Mouse (Mus musculus) CH12.LX (cell line): ENCODE measurements around the gene Gnb1l. TPM values are rescaled to one million over a fixed set of nuclear protein-coding genes. Genes with fewer than 3 reads are reported as not detected.

Experiments
- DNase-seq: peaks from one replicate; pipeline ENCODE4 v3.0.0-alpha.2; 2013; ENCODE audit errors: extremely low read depth
- H3K27ac ChIP-seq: 2 replicates; pipeline ENCODE4 v1.5.1; 2012; ENCODE audit warnings: low read depth, mild to moderate bottlenecking, control low read depth, moderate library complexity; ENCODE audit not compliant: insufficient read depth
- H3K27me3 ChIP-seq: replicated peaks from 2 replicates; pipeline ENCODE3; 2012; ENCODE audit warnings: inconsistent platforms
- H3K36me3 ChIP-seq, 2 experiments: replicated peaks in 1 of 2; 2 replicates each; pipeline versions ENCODE3 to v1.6.1; 2012; ENCODE audit warnings: inconsistent platforms in 1 of 2, low read length in 1 of 2, mild to moderate bottlenecking in 1 of 2, mixed read lengths in 1 of 2, moderate library complexity in 1 of 2; ENCODE audit not compliant: control insufficient read depth in 1 of 2, insufficient read depth in 1 of 2
- H3K4me1 ChIP-seq, 2 experiments: 2 replicates each; pipeline ENCODE4 v1.6.1; 2012; ENCODE audit warnings: inconsistent platforms in 1 of 2, moderate library complexity in 1 of 2; ENCODE audit not compliant: insufficient read depth in 2 of 2, control insufficient read depth in 1 of 2
- H3K4me2 ChIP-seq: 2 replicates; pipeline ENCODE4 v1.6.1; 2012; ENCODE audit warnings: low read depth, mild to moderate bottlenecking, control low read depth; ENCODE audit not compliant: poor library complexity, insufficient read depth, severe bottlenecking
- H3K4me3 ChIP-seq, 3 experiments: fragments of 150-350 bp in 1 of 3; sonication (generic) in 1 of 3; replicated peaks in 1 of 3; 2 replicates each; pipeline versions ENCODE3 to v1.5.1; 2011 to 2012; ENCODE audit warnings: low read depth in 2 of 3, low read length in 2 of 3, mild to moderate bottlenecking in 2 of 3, moderate library complexity in 2 of 3, control low read depth in 1 of 3, improper control_type of control experiment in 1 of 3, inconsistent platforms in 1 of 3, mixed read lengths in 1 of 3; ENCODE audit not compliant: poor library complexity in 1 of 3
- H3K79me2 ChIP-seq: replicated peaks from 2 replicates; pipeline ENCODE4 v1.6.1; 2012; ENCODE audit warnings: mild to moderate bottlenecking, moderate library complexity; ENCODE audit not compliant: control insufficient read depth, poor library complexity, insufficient read depth, severe bottlenecking; ENCODE audit errors: extremely low read depth
- H3K9ac ChIP-seq: 2 replicates; pipeline ENCODE4 v1.6.1; 2012; ENCODE audit warnings: low read depth, mild to moderate bottlenecking, control low read depth, moderate library complexity; ENCODE audit not compliant: insufficient read depth
- H3K9me3 ChIP-seq: replicated peaks from 2 replicates; pipeline ENCODE3; 2012; ENCODE audit warnings: low read length, inconsistent platforms, mixed read lengths
- BHLHE40 ChIP-seq: IDR thresholded peaks from 2 replicates; pipeline ENCODE4 v1.6.1; 2011; ENCODE audit warnings: mild to moderate bottlenecking, low read depth, low read length, improper control_type of control experiment
- CHD2 ChIP-seq: IDR thresholded peaks from 2 replicates; pipeline ENCODE4 v1.6.1; 2011; ENCODE audit warnings: low read length, improper control_type of control experiment
- CTCF ChIP-seq, 2 experiments: IDR thresholded peaks in 1 of 2; conservative IDR thresholded peaks in 1 of 2; 2 replicates each; pipeline ENCODE4 v1.5.1; 2011 to 2012; ENCODE audit warnings: low read depth in 2 of 2, low read length in 2 of 2, improper control_type of control experiment in 1 of 2, inconsistent platforms in 1 of 2, mild to moderate bottlenecking in 1 of 2, moderate library complexity in 1 of 2
- E2F4 ChIP-seq: IDR thresholded peaks from 2 replicates; pipeline ENCODE4 v1.6.1; 2011; ENCODE audit warnings: low read depth, low read length, improper control_type of control experiment; ENCODE audit not compliant: insufficient replicate concordance
- ELF1 ChIP-seq: IDR thresholded peaks from 2 replicates; pipeline ENCODE4 v1.6.1; 2014; ENCODE audit warnings: low read depth, mild to moderate bottlenecking, inconsistent platforms, low read length, improper control_type of control experiment
- EP300 ChIP-seq: IDR thresholded peaks from 2 replicates; pipeline ENCODE4 v1.6.1; 2011; ENCODE audit warnings: low read length, improper control_type of control experiment
- GABPA ChIP-seq: IDR thresholded peaks from 2 replicates; pipeline ENCODE4 v1.6.1; 2012; ENCODE audit warnings: low read depth, low read length, improper control_type of control experiment, inconsistent platforms; ENCODE audit not compliant: insufficient replicate concordance
- IRF4 ChIP-seq: IDR thresholded peaks from 2 replicates; pipeline ENCODE4 v1.6.1; 2014; ENCODE audit warnings: low read depth, mild to moderate bottlenecking, inconsistent platforms, low read length, improper control_type of control experiment
- MAFK ChIP-seq: IDR thresholded peaks from 2 replicates; pipeline ENCODE4 v1.6.1; 2011; ENCODE audit warnings: low read length, improper control_type of control experiment; ENCODE audit not compliant: insufficient replicate concordance
- MAZ ChIP-seq: IDR thresholded peaks from 2 replicates; pipeline ENCODE4 v1.6.1; 2012; ENCODE audit warnings: low read depth, mild to moderate bottlenecking, inconsistent platforms, low read length, improper control_type of control experiment, moderate library complexity
- MYC ChIP-seq: IDR thresholded peaks from 2 replicates; pipeline ENCODE4 v1.6.1; 2011; ENCODE audit warnings: low read depth, mild to moderate bottlenecking, improper control_type of control experiment, low read length
- NELFE ChIP-seq: IDR thresholded peaks from 2 replicates; pipeline ENCODE4 v1.6.1; 2011; ENCODE audit warnings: low read depth, low read length, improper control_type of control experiment
- POLR2AphosphoS2 ChIP-seq: IDR thresholded peaks from 2 replicates; pipeline ENCODE4 v1.6.1; 2011; ENCODE audit warnings: low read depth, low read length, improper control_type of control experiment
- RAD21 ChIP-seq: IDR thresholded peaks from 2 replicates; pipeline ENCODE4 v1.6.1; 2011; ENCODE audit warnings: low read depth, mild to moderate bottlenecking, low read length, improper control_type of control experiment, moderate library complexity
- TBP ChIP-seq: conservative IDR thresholded peaks from 2 replicates; pipeline ENCODE4 v1.6.1; 2011; ENCODE audit warnings: low read depth, low read length, improper control_type of control experiment
- TCF12 ChIP-seq: IDR thresholded peaks from 2 replicates; pipeline ENCODE4 v1.6.1; 2014; ENCODE audit warnings: low read depth, mild to moderate bottlenecking, inconsistent platforms, low read length, improper control_type of control experiment
- USF1 ChIP-seq: IDR thresholded peaks from 2 replicates; pipeline ENCODE4 v1.6.1; 2014; ENCODE audit warnings: low read depth, mild to moderate bottlenecking, inconsistent platforms, low read length, improper control_type of control experiment
- USF2 ChIP-seq: conservative IDR thresholded peaks from 2 replicates; pipeline ENCODE4 v1.6.1; 2011; ENCODE audit warnings: low read depth, low read length, improper control_type of control experiment
- ZC3H11A ChIP-seq: IDR thresholded peaks from 2 replicates; pipeline ENCODE4 v1.6.1; 2012; ENCODE audit warnings: low read depth, mild to moderate bottlenecking, inconsistent platforms, low read length, improper control_type of control experiment
- ZKSCAN1 ChIP-seq: IDR thresholded peaks from 2 replicates; pipeline ENCODE4 v1.6.1; 2012; ENCODE audit warnings: low read depth, inconsistent platforms, low read length, improper control_type of control experiment, borderline replicate concordance
- ZNF384 ChIP-seq: IDR thresholded peaks from 2 replicates; pipeline ENCODE4 v1.6.1; 2012; ENCODE audit warnings: low read depth, low read length, improper control_type of control experiment, inconsistent platforms
- dilution Hi-C: fragments of 300-500 bp; cut with MboI; formaldehyde crosslinking; loops from 2 replicates; pipeline ENCODE4 v1.14.3; 2020; ENCODE audit warnings: low sequenced_read_pairs; ENCODE audit not compliant: extremely low pct_unique_long_range_greater_than_20kb, extremely low pct_ligation_motif_present
- in situ Hi-C: fragments of 300-500 bp; cut with MboI; formaldehyde crosslinking; loops from 3 replicates; pipeline ENCODE4 v1.14.3; 2019; ENCODE audit warnings: low sequenced_read_pairs, low pct_ligation_motif_present, low pct_unique_long_range_greater_than_20kb, mixed read lengths
- polyA plus RNA-seq: library from polyadenylated mRNA; unstranded; fragments of >175 nt; gene quantifications from 2 replicates; pipeline ENCODE4 v1.2.1, GENCODE M21; 2012; ENCODE audit warnings: low read depth; ENCODE audit not compliant: insufficient read length
- total RNA-seq, 2 experiments: library from RNA; depleted of rRNA; stranded (reverse); fragments of 300-350 nt in 1 of 2; fragments of >200 nt in 1 of 2; gene quantifications; 2 replicates each; pipeline ENCODE4 v1.2.3; 2012 to 2014

Gnb1l gene
- total and polyA plus RNA-seq, 3 experiments: 15.9 to 25.5 (median 21.5) TPM

- peaks cover 23 to 97% of the 10 kb centered on the region in 2 experiments for H3K36me3 ChIP-seq
- no peaks in the 10 kb centered on the region for H3K9me3 ChIP-seq
- no peak overlapping the region for H3K9ac ChIP-seq
- TF ChIP-seq BHLHE40 (no peak), MYC (no peak), GABPA (no peak), IRF4 (no peak), E2F4 (no peak), ZNF384 (no peak), POLR2AphosphoS2 (no peak), TCF12 (no peak), ELF1 (no peak), ZC3H11A (no peak), ZKSCAN1 (no peak), MAFK (no peak), TBP (no peak), MAZ (no peak), USF1 (no peak), NELFE (no peak), USF2 (no peak), EP300 (no peak), CHD2 (no peak), RAD21 (no peak)
- H3K4me3 ChIP-seq: no peak overlapping the region
- H3K27ac ChIP-seq: no peak overlapping the region
- no peaks in the 10 kb centered on the region for H3K79me2 ChIP-seq
- H3K27me3 ChIP-seq: no peaks in the 10 kb centered on the region
- no peak for DNase-seq
- dilution Hi-C loops: no loop called here
- in situ Hi-C loops: no loop called here
- no peak overlapping the region for H3K4me2 ChIP-seq
- H3K4me1 ChIP-seq: peaks cover 0 to 4% of the 10 kb centered on the region in 2 experiments; a peak in 2 of 4 replicates
Measured at GRCm38 (mm10) chr16:18474021-18474420, 24.5 kb upstream of the Gnb1l start.

- no peak overlapping the region for H3K27ac ChIP-seq
- no peak for DNase-seq
- peaks cover 0 to 31% of the 10 kb centered on the region in 2 experiments; a peak in 2 of 4 replicates for H3K4me1 ChIP-seq
- H3K4me2 ChIP-seq: no peak overlapping the region
- no peaks in the 10 kb centered on the region for H3K9me3 ChIP-seq
- dilution Hi-C loops (no loop called here), in situ Hi-C loops (no loop called here)
- no peaks in the 10 kb centered on the region for H3K27me3 ChIP-seq
- H3K79me2 ChIP-seq: no peaks in the 10 kb centered on the region
- H3K4me3 ChIP-seq: no peak overlapping the region
- peaks cover 9 to 74% of the 10 kb centered on the region in 2 experiments for H3K36me3 ChIP-seq
- no peak for TF ChIP-seq TCF12
- TF ChIP-seq CTCF (conservative IDR thresholded peaks at IDR 0.05 in 1 of 2, IDR thresholded peaks at IDR 0.05 in 1 of 2; ENCODE audit: low read depth in 2 of 2, low read length in 2 of 2): peak in 1 of 2 experiments; percentile 23; a peak in 2 of 4 replicates
- no peak overlapping the region for H3K9ac ChIP-seq
Measured at GRCm38 (mm10) chr16:18477996-18478395, 20.5 kb upstream of the Gnb1l start.
